Mouse (Mus musculus) G1E (cell line): Measurements from ENCODE around the gene Cd300ld5. TPM values are rescaled to one million over a fixed set of nuclear protein-coding genes. Genes with fewer than 3 reads are reported as not detected.
A peak's percentile ranks its signal among the peaks of the same experiment; 100 is the strongest.
"Not testable (repeated sequence)": the region's sequence is repeated elsewhere in the genome, so short reads cannot be mapped to it uniquely, and the experiment has no call there.

ENCODE experiments used
- ATAC-seq: 2 replicates; pipeline ENCODE4 v1.8.0; 2016; ENCODE audit warnings: mild to moderate bottlenecking; ENCODE audit not compliant: insufficient number of reproducible peaks, poor library complexity, low FRiP score, severe bottlenecking; ENCODE audit errors: extremely low read depth
- DNase-seq: peaks from one replicate; pipeline ENCODE4 v3.0.0; 2012; ENCODE audit warnings: low spot score
- H3K27me3 ChIP-seq: 2 replicates; pipeline ENCODE4 v1.6.1; 2012; ENCODE audit warnings: mild to moderate bottlenecking, low read length, inconsistent platforms; ENCODE audit not compliant: insufficient read depth
- H3K36me3 ChIP-seq: replicated peaks from 2 replicates; pipeline ENCODE3; 2012; ENCODE audit warnings: mild to moderate bottlenecking, inconsistent platforms
- H3K4me1 ChIP-seq: 2 replicates; pipeline ENCODE4 v1.6.1; 2012; ENCODE audit warnings: low read depth, low read length, inconsistent platforms, mixed read lengths; ENCODE audit not compliant: insufficient read depth
- H3K4me3 ChIP-seq: 2 replicates; pipeline ENCODE4 v1.5.1; 2012; ENCODE audit warnings: low read depth, mild to moderate bottlenecking, inconsistent platforms, low read length, moderate library complexity, mixed read lengths
- H3K9me3 ChIP-seq: replicated peaks from 2 replicates; pipeline ENCODE4 v1.6.1; 2012; ENCODE audit warnings: inconsistent platforms
- CTCF ChIP-seq: IDR thresholded peaks from 2 replicates; pipeline ENCODE4 v1.5.1; 2012; ENCODE audit warnings: low read depth, low read length, inconsistent platforms, mixed read lengths
- GATA1 ChIP-seq: IDR thresholded peaks from 2 replicates; pipeline ENCODE4 v1.6.1; 2012; ENCODE audit warnings: borderline replicate concordance, low read length, inconsistent platforms, mixed read lengths
- GATA2 ChIP-seq: IDR thresholded peaks from 2 replicates; pipeline ENCODE4 v1.6.1; 2012; ENCODE audit warnings: low read depth, low read length, inconsistent platforms, borderline replicate concordance
- POLR2AphosphoS5 ChIP-seq: IDR thresholded peaks from 2 replicates; pipeline ENCODE4 v1.6.1; 2012; ENCODE audit warnings: low read depth, low read length, inconsistent platforms; ENCODE audit not compliant: insufficient replicate concordance
- TAL1 ChIP-seq: conservative IDR thresholded peaks from 2 replicates; pipeline ENCODE4 v1.6.1; 2012; ENCODE audit warnings: low read depth, low read length, inconsistent platforms, mixed read lengths
- polyA plus RNA-seq: library from polyadenylated mRNA; stranded (reverse); fragments of >175 nt; gene quantifications from 2 replicates; pipeline ENCODE4 v1.2.3, GENCODE M21; 2012
- total RNA-seq, 2 experiments: library from RNA; stranded (forward) in 1 of 2; stranded (reverse) in 1 of 2; fragments of 200-1000 nt in 1 of 2; fragments of >200 nt in 1 of 2; fragmentation: Nextera tagmentation in 1 of 2; gene quantifications; 2 replicates each; pipeline ENCODE4 v1.2.3; 2014 to 2017

Cd300ld5 gene
- total RNA-seq (2014; fragmentation: Nextera tagmentation) (not detected in 2 replicates), total RNA-seq (2017) (10.2 and 11.4 TPM in 2 replicates), polyA plus RNA-seq (not detected in 2 replicates)

GRCm38 (mm10) chr11:115037669-115038068, at the start of gene Cd300ld5:
TSS of gene Cd300ld5 (minus strand) at chr11:115037769.
- not testable (repeated sequence) for H3K4me1 ChIP-seq, H3K9me3 ChIP-seq, ATAC-seq, H3K27me3 ChIP-seq, DNase-seq, H3K36me3 ChIP-seq, H3K4me3 ChIP-seq

GRCm38 (mm10) chr11:115086213-115086612, 48.6 kb upstream of the Cd300ld5 start:
- Histone ChIP-seq H3K27me3 (peaks cover 3% of the 10 kb centered on the region; the same call in 1 of the 2 replicates), H3K4me3 (no peak overlapping the region), H3K4me1 (no peaks in the 10 kb centered on the region), H3K36me3 (no peaks in the 10 kb centered on the region), H3K9me3 (peaks cover 7% of the 10 kb centered on the region; the same call in 1 of the 2 replicates)
- DNase-seq (no peak), ATAC-seq (no peak)
- no peak for TF ChIP-seq POLR2AphosphoS5
- no peak for TF ChIP-seq TAL1
- TF ChIP-seq GATA1 = no peak
- TF ChIP-seq CTCF = no peak
- TF ChIP-seq GATA2 = no peak

GRCm38 (mm10) chr11:115085064-115085463, 47.5 kb upstream of the Cd300ld5 start:
- Histone ChIP-seq H3K36me3 (no peaks in the 10 kb centered on the region), H3K27me3 (peaks cover 3% of the 10 kb centered on the region; the same call in 1 of the 2 replicates), H3K4me3 (no peak overlapping the region), H3K4me1 (no peaks in the 10 kb centered on the region), H3K9me3 (peaks cover 6% of the 10 kb centered on the region; the same call in 1 of the 2 replicates)
- TF ChIP-seq CTCF = no peak
- no peak for TF ChIP-seq TAL1
- no peak for TF ChIP-seq GATA2
- DNase-seq (no peak), ATAC-seq (no peak)

- peaks cover 3% of the 10 kb centered on the region; the same call in 1 of the 2 replicates for H3K27me3 ChIP-seq
- peaks cover 6% of the 10 kb centered on the region; the same call in 1 of the 2 replicates for H3K9me3 ChIP-seq
- ATAC-seq (no peak), DNase-seq (no peak)
- H3K4me3 ChIP-seq = no peak overlapping the region
- H3K36me3 ChIP-seq = no peaks in the 10 kb centered on the region
- H3K4me1 ChIP-seq = no peaks in the 10 kb centered on the region
- TF ChIP-seq TAL1 (no peak), GATA1 (no peak), CTCF (no peak), POLR2AphosphoS5 (no peak), GATA2 (no peak)
Observed at GRCm38 (mm10) chr11:115084595-115084994, 47.0 kb upstream of the Cd300ld5 start.

- DNase-seq (peak; percentile 10), ATAC-seq (peak; percentile 45; the same call in 1 of the 2 replicates)
- Histone ChIP-seq H3K9me3 (peaks cover 7% of the 10 kb centered on the region), H3K36me3 (no peaks in the 10 kb centered on the region), H3K27me3 (peaks cover 3% of the 10 kb centered on the region; the same call in 1 of the 2 replicates), H3K4me1 (no peaks in the 10 kb centered on the region), H3K4me3 (no peak overlapping the region)
- TF ChIP-seq TAL1 (no peak), CTCF (peak; percentile 81), GATA2 (no peak), POLR2AphosphoS5 (no peak), GATA1 (no peak)
Observed at GRCm38 (mm10) chr11:115083376-115084139, 46.0 kb upstream of the Cd300ld5 start.

- Histone ChIP-seq H3K4me1 (no peaks in the 10 kb centered on the region), H3K4me3 (no peak overlapping the region), H3K9me3 (peaks cover 4% of the 10 kb centered on the region), H3K36me3 (no peaks in the 10 kb centered on the region), H3K27me3 (peaks cover 3% of the 10 kb centered on the region; the same call in 1 of the 2 replicates)
- TF ChIP-seq GATA2 (no peak), TAL1 (no peak), CTCF (no peak), GATA1 (no peak), POLR2AphosphoS5 (no peak)
- ATAC-seq (no peak), DNase-seq (no peak)
Observed at GRCm38 (mm10) chr11:115082196-115082595, 44.6 kb upstream of the Cd300ld5 start.

GRCm38 (mm10) chr11:115081373-115081772, 43.8 kb upstream of the Cd300ld5 start:
- no peak for ATAC-seq
- H3K36me3 ChIP-seq = no peaks in the 10 kb centered on the region

More at GRCm38 (mm10) chr11:115081373-115081772, 43.8 kb upstream of the Cd300ld5 start:
- Histone ChIP-seq H3K27me3 (peaks cover 3% of the 10 kb centered on the region; the same call in 1 of the 2 replicates), H3K4me3 (no peak overlapping the region), H3K4me1 (no peaks in the 10 kb centered on the region), H3K9me3 (peaks cover 4% of the 10 kb centered on the region)
- no peak for DNase-seq
- TF ChIP-seq POLR2AphosphoS5 (no peak), TAL1 (no peak), CTCF (no peak), GATA1 (no peak)
